Mouse (Mus musculus) embryo, embryonic 10 days (tissue): Measurements from ENCODE around the gene Atp2b2.
A peak's percentile ranks its signal among the peaks of the same experiment; 100 is the strongest.

Experiments
- DNase-seq: peaks from one replicate; pipeline ENCODE4 v3.0.0-alpha.2; 2015; ENCODE audit warnings: low spot score

The Atp2b2 gene

DNA sequence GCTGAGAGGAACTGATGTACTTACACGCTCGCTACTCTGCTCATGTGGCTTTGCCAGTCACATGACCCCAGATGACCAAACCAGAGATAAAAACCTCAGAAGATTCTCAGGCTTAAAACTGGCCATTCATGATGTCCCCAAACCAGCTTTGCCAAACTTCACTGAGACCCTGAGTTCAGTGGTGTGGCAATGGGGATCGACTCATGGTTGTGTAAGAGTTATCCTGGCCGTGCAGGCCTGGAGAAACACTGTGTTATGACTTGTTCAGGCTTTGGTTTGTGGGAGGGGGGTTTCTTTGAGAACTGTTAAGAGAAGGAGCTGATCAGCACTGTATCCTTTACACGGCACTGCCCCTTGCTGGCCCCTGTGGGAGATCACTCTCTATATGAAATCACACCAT lies 250.0 kb downstream of the Atp2b2 start:
- DNase-seq = no peak

DNA sequence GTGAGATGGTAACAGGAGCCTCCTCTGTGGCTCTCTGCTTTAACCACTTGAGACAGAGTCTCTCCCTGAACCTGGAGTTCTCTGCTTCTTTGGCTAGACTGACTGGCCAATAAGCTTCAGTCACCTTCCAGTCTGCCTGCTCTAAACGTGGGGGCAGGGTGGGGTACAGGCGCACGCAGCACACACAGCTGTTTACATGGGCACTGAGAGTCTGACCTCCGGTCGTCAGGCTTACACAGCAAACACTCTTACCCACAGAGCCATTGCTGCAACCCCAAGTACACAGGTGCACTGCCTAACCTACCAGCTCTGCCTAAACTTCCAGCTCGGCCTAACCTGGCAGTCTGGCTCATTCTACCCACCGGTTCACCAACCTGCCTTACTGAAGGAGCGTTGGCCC lies 251.4 kb downstream of the Atp2b2 start:
- no peak for DNase-seq

DNA sequence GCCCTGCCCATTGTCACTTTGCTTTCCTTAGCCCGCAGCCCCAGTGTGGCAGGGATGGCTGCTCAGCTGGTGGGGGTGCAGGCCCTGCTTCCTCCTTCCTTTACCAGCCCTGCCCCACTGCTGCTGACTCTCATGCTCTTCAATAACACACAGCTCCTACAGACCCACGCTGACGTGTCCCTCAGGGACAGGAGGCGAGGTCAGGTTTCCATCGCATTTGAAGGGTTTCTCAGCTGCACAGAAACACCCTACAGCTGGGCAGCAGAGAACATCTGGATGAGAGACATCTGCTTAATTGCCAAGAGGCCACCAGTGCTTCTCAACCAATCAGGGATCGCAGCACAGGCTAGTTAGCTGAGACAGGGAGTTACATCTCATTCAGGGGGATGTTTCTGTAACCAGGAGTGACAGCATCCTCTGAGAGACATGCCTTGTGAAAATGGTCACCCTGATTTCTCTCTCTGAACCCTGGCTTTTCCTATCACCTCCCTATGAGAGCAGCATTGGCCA lies 254.9 kb downstream of the Atp2b2 start:
- DNase-seq = peak; percentile 7

DNA sequence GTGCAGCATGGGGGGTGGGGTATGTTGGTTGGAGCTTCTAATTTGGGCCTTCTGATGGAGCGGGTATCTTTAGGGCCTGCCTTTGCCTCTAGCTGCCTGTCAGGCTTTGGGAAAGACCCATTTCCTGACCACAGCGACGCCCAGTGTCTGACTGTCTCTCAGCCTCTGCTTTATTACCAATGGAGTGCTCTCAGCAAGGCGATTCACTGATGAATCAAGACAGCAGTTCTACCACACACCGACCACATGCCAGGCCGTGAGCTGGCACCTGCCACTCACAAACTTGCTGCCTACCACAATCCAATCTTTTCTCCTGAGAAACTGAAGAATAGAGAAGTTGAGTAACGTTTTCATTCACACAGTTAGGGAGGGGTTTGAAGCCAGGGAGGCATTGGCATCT lies 256.8 kb downstream of the Atp2b2 start:
- DNase-seq = no peak

DNA sequence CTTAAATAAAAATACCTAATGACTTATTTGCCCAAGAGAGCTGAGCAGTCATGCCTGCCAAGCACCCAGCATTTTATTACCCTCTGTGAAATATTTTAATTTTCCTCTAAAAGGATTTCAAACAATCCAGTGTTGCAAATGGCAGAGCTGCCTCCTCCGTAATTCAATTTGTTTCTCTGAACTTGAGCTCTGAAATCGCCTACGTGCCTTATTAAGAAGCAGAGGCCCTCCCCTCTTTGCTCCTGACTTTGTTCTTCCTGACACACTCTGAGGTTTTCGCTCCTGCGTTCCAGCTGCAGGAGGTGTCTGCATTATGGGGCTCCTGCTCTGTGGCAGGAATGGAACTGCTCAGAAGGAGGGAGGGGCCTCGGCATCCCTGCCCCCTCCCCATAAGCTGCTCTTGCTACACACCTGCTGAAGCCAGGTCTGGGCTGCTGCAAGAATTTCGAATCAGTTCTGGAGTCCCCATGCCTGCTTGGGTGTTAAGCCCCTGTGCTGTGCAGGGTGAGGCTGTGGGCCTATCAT lies 264.1 kb downstream of the Atp2b2 start:
- DNase-seq = no peak

DNA sequence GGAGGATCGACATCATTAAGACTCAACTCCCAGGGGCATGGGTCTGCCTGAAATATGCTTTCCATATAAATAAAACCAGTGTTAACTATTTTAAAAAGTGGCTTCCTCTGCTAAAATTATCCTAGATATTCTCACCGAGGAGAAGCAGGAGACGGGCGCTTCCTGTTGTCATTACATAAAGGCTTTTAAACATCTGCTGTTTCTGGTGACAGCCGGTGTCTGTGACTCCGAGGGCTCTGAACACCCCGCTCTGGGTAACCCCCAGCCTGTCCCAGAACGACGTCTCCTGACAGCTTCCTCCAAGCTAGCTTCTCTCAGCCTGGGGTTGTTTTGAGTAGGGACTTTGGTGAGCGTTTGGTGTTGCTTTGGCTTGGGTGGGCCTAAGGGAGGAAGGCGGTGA lies 273.6 kb downstream of the Atp2b2 start:
- DNase-seq = no peak

DNA sequence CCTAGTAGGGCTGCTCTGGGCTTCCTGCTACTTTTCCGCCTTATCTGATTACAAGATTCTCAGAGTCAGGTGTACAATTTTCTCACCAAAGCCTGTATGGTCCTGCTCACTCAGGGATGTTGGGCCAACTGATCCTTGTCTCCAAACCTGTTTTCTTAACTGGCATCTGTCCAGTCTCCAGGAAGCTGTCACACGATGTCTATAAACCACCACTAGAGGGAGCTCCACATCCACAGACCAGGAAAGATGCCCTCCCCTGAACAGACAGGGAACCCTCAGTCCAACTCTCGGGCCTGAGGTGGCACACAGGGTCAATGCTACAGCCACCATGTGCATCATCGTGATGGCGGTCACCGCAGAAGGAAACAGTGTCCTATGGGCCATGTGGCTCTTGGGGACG lies 280.8 kb downstream of the Atp2b2 start:
- peak; percentile 86 for DNase-seq

DNA sequence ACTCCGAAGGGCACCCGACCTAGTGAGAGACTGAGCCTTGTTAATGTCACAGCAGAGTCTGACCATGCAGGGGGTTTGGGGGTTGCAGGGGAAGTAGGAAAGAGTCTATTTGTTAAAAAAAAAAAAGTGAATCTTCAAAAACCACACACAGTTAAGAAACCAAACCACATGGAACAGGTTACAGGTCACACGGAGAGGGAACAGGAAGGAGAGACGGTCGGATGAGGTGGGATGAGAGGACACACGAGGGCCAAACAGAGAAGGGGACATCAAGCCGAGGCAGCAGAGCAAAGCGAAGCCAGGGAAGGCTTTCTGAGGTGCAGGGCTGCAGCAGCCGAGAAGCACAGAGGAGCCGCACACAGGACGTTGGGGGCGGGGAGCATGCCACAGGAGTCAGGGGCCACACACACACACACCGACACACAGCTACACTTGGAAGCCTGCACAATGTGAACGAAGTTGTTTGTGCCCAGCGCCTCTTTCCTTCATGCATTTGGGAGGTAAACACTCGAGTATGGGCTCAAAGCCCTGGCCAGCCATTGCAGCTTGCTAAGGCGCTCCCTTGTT lies 293.2 kb downstream of the Atp2b2 start:
- DNase-seq = no peak

DNA sequence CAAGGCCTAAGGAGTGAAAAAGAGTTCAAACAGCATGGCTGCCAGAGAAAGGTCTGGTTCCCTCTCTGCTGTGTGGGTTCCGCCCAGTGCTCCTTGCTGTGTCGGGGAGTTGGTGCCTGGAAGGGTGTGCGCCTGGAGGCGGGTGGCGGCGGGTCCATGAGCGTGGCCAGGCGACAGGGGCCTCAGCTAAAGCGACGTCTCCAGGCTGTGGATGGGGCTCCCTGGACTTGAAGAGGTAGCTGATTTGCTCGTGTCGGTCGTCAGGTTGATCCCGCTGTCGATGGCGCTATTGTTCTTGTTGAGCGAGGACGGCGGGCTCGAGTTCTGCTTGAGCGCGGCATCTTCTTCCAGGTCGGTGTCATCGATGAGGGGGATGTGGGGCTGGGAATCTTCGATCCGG lies 294.1 kb downstream of the Atp2b2 start:
- DNase-seq = peak; percentile 44

DNA sequence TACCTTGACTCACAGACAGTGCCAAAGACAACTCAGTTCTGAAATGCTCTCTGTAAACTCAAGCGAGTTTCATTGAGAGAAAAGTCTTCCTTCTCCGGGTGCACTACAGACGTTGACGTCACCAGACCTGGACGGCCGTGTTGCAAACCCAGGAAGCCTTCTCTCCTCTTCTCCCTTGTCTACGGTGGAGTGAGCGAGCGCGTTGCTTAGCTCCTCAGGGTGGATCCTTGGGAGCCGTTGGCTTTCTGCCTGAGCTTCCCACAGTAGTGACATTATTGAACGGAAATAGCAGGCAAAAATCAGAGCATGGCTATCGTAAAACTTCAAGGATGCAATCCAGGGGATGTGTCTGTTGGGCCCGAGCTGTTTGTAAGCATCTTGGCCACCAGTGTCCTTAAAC lies 295.1 kb downstream of the Atp2b2 start:
- no peak for DNase-seq

DNA sequence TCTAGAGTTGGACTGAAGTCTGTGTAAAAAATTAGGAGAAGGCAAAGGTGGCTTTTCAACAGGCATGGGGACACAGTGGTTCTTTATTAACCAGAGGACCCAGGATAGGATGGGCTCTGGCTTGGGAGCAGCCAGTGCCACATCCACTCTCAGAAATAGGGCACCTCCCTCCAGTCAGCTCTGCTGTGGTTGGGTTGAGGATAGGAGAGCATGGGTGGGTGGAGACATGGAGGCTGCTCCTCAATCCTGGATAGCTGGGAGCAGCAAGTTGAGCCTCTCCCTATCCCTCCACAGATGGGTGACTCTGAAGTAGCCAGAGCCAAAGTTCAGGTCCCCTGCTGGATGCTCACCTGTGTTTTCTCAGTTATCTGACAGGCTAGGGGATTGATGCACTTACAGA lies 297.3 kb downstream of the Atp2b2 start:
- DNase-seq = no peak

DNA sequence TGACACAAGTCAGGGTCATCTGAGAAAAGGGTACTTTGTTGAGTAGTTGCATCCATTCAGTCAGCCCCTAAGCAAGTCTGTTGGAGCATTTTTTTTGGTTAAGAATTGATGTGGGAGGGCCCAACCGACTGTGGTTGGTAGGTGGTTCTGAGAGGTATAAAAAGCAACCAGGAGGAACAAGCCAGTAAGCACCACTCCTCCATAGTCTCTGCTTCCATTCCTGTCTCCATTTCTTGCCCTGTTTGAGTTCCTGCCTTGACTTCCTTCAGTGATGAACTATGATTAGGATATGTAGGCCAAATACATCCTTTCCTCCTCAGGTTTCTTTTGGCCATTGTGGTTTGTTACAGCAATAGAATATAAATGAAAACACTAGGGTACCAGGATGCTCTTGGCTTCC lies 299.3 kb downstream of the Atp2b2 start:
- no peak for DNase-seq

DNA sequence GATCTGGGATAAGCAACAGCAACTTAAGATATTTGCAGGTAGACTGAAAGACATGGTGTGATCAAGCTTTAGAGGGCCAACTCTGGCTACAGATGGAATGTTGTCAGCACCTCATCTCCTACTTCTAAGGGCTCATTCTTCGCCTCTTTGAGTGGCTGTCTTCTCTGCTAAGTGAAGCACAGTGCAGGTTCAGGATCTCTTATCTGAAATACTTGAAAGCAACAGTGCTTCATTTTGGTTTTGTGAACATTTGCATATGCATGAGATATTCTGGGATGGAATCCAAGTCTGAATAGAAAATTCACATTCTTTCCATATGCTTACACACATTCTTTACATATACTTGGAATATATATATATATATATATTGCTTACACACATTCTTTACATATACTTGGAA lies 300.1 kb downstream of the Atp2b2 start:
- DNase-seq = no peak

DNA sequence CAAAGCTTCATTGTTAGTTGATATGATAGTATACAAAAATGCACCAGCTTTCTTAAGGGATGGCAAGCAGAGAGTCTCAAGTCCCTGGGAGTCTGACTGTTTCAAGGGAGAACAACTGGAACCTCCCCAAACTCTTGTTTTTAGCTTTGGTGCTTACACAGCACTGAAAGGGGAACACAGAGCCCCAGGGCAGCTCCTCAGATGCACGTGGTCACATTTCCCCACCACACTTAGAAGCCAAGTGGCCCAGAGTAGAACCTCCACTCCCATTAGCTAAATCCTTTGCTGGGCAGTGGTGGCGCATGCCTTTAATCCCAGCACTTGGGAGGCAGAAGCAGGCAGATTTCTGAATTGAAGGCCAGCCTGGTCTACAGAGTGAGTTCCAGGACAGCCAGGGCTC lies 301.0 kb downstream of the Atp2b2 start:
- DNase-seq = no peak

DNA sequence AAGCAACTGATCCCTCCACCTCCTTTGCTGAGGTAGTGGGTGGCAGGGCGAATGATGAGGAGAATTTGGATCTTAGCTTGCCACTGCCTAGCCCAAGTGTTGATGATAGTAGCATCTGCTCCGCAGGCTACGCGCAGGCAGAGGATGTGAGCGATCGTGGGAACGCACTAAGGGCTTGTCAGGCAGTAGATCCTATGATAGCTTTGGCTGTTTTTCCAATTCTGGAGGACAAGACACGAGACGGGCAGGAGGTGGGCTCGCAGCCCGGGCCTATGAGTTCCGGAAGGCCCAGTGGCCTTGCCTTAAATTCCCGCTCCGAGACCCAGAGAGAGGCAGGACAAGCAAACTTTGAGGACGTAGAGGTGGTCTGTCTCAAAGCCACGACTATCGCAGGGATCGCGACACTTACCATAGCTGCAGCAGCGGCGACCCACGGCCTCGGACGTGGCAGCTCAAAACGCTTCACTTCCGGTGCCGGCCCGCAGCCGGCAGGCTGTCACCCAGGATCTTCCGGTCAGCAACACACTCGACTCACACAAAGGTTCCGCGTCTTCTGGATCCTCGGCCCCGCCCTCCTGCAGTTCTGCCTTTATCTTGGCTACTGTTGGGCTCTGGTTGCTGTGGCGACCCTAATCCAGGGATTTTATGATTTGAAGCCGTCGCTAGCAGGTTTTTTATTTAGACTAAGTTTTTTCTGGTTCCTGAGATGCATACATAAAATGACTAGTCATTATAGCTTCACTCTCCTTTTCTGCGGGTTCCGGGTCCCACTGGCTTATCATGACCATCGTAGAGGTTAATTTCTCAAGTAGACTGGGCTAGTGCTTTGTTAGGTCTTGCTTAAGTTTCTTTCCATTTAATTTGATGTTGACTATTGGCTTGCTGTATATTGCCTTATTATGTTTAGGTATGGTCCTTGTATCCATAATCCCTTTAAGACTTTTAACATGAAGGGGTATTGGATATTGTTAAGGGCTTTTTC lies 301.9 kb downstream of the Atp2b2 start, which contains the start of gene Sec13:
Sec13 (minus strand) TSS at position 508 of the 982 bp plus-strand sequence.
- peak; percentile 95 for DNase-seq

DNA sequence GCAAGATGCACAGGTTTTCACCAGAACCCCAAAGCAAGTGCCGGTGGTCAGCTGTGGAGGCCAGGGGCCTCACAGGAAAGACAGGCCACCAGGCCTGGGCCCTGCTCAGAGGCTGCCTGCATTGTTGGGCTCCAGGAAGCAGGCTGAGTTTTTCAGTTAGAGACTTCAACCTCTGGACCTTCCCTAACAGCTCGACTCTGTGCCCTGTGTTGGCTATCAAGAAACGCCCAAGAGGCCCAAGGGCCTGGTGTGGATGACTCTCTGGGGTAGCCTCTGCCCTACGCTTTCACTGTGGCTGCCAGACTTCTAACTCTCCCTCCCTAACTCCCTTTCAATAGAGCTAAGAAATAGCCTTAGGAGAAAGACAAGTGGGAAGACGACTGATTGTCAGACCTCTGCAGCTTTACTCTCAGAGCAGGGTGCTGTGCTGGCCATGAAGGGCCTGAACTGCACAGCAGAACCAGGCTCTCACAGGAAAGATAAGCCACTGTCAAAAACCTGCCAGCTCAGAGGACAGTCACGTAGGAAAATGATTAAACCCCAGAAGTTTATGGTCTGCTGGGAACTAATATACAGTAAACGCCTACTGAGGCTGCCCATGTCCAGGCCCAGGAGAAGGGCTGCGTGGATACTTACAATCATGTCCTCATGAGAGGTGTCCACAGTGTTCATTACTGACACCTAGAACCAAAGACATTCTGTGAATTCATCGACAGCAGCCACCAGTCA lies 304.9 kb downstream of the Atp2b2 start:
- no peak for DNase-seq

DNA sequence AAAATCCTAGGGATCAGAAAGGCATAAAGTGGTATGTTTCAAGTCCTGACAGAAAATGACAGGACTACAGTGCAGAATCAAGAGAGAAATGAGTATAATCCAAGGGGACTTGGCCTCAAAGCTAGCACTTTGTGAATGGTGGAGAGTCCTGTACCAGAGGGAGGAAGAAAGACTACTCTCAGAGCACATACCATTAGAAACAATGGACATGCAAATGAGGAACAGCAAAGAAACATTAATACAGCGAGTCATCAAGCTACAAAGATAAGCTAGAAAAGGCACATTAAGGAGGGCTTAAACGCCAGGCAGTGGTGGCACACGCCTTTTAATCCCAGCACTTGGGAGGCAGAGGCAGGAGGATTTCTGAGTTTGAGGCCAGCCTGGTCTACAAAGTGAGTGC lies 311.1 kb downstream of the Atp2b2 start:
- no peak for DNase-seq

DNA sequence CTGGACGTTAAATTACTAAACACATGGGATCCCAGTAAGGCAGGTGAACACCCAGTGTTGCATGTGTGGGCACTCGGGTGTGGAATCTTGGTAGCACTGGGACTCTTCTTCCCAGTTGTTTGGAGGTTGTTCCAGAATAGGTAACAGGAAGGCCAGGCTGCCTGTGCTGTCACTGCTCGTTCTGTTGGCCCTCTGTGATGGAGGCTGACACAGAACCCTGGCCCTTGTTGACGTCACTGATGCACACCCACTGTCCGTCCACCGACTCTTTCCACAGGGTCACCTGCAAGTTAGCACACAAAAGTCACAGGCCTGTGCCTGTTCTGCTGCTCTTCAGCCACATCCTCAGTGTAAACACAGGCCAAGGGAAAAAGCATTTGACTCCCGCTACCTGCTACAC lies 314.2 kb downstream of the Atp2b2 start:
- no peak for DNase-seq

DNA sequence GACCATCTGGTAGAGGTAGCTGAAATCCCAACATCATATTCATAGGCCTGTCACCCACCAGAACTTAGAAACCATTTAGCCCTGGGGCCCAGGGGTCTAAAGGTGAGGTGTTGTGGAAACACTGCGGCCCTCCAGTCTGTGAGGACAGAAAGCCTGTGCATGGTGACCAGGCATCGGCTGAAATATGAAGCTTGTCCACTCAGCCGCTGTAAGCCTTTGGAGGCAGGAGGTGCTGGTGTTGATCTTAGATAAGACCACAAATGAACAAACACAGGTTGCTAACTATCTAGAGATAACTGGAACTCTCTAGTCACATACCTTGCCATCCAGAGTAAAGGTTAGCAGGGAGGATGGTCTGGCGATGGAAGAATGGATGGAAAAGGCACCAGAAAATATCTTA lies 321.4 kb downstream of the Atp2b2 start:
- DNase-seq = no peak

DNA sequence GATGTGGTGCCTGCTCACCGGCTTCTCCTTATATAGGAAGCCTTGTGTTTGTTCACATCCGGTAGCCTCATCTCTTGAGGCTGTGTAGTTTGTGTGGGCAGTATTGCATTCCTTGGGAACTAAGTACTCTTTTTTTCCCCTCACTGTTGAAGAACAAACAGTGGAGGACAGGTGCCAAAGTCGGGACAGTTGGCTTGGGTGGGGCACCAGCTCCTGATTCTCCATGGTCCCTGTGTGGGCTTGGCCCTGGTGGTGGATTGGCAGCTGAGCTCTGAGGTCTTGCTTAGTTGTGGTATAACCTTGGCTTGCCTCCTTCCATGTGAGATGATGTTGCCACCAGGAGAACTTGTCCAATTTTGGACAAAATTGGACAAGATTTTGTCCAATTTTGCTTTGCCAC lies 322.5 kb downstream of the Atp2b2 start, which contains the start of gene Ghrl:
Ghrl (minus strand) TSS at position 3 of the 400 bp plus-strand sequence.
- no peak for DNase-seq

DNA sequence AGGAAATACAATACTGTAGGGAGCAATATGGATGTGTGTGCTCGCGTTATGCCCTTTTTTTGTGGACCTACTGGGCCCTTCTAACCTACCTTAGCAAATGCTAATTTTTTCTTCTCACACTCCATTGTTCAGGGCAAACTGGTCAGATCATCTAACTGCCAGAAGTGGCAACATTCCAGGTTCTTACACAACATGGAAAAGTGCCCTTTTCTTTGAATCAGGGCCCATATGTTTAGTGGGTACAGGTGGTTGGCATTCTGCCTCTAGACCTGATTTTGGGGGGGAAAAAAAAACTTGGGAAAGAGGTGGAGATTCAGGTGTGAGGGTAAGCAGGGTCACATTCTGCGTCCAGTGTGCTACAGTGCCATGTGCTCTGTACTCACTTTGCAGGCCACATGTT lies 324.9 kb downstream of the Atp2b2 start:
- DNase-seq = no peak

DNA sequence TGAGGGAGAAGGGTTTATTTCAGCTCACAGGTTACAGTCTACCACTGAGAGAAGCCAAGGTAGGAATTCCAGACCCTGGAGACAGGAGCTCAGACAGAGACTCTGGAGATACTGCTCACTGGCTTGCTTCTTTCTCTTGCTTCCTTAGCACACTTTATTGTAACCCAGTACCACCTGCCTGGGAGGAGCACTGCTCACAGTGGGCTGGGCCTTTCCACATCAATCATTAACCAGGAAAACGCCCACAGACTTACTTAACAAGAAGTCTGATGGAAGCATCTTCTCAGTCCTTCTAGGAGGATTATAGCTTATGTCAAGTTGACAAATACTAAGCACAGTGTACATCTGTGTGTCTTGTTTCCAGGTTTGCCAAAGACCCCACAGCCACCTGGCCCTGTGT lies 327.6 kb downstream of the Atp2b2 start:
- no peak for DNase-seq
